Mouse (Mus musculus): ENCODE results near the gene C1qa.

DNA sequence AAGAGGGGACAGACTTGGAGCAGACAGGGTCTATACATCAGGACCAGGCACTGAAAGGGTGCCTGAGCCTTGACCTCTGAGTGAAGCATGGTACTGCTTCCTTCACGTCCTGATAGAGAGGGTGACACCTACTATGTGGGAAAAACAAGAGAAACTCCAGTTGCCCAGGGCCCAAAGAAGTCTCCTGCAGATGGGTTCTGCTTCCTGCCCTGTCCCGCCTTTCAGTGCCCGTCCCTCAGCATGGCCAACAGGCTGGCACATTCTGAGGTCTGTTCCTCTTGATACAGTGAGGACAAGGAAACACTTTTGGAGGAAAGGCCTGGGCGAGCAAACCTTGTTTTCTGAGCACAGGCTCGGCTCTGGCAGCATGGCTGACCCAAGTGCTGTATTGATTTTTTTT is 10.9 kb downstream of the C1qa start:
- TF ChIP-seq EP300 (IDR thresholded peaks at IDR 0.05) (no peak), CTCF (IDR thresholded peaks at IDR 0.05) (no peak)
